Mouse (Mus musculus) limb, embryonic 13.5 days (tissue): Measurements from ENCODE around the gene Ankmy1. TPM values are rescaled to one million over a fixed set of nuclear protein-coding genes. Genes with fewer than 3 reads are reported as not detected.

ENCODE experiments used
- ATAC-seq: fragments of 200-750 bp; cut with Nextera tagmentation; 2 replicates; pipeline ENCODE4 v1.8.0; 2017; ENCODE audit warnings: low read depth, moderate number of reproducible peaks, moderate TSS enrichment; ENCODE audit not compliant: low FRiP score
- H3K27ac ChIP-seq: fragments of 300-500 bp; sonication (generic); 2 replicates; pipeline ENCODE4 v1.5.1; 2015; ENCODE audit warnings: inconsistent platforms, mild to moderate bottlenecking, moderate library complexity
- H3K27me3 ChIP-seq: fragments of 300-500 bp; sonication (generic); 2 replicates; pipeline ENCODE4 v1.6.1; 2015; ENCODE audit warnings: mild to moderate bottlenecking, inconsistent platforms
- H3K36me3 ChIP-seq: fragments of 300-500 bp; sonication (generic); 2 replicates; pipeline ENCODE4 v1.6.1; 2015; ENCODE audit warnings: inconsistent platforms, mild to moderate bottlenecking, moderate library complexity
- H3K4me1 ChIP-seq: fragments of 300-500 bp; sonication (generic); 2 replicates; pipeline ENCODE4 v1.6.1; 2015; ENCODE audit warnings: inconsistent platforms
- H3K4me2 ChIP-seq: fragments of 300-500 bp; sonication (generic); replicated peaks from 2 replicates; pipeline ENCODE4 v1.6.1; 2015; ENCODE audit warnings: inconsistent platforms, mild to moderate bottlenecking, moderate library complexity
- H3K4me3 ChIP-seq: fragments of 300-500 bp; sonication (generic); 2 replicates; pipeline ENCODE4 v1.5.1; 2015; ENCODE audit warnings: moderate library complexity, mild to moderate bottlenecking, inconsistent platforms
- H3K9ac ChIP-seq: fragments of 300-500 bp; sonication (generic); 2 replicates; pipeline ENCODE4 v1.6.1; 2015; ENCODE audit warnings: mild to moderate bottlenecking, inconsistent platforms
- H3K9me3 ChIP-seq: fragments of 300-500 bp; sonication (generic); 2 replicates; pipeline ENCODE4 v1.6.1; 2016; ENCODE audit warnings: inconsistent platforms
- WGBS: fragments of 180-500 bp; shearing (Covaris S2); methylation state at CpG from one replicate; pipeline ENCODE4 v1.1.7; 2015; 5-methylcytosine and 5-hydroxymethylcytosine counted together
- polyA plus RNA-seq: library from polyadenylated mRNA; unstranded; fragments of >200 nt; fragmentation: Nextera tagmentation; extraction: Ambion mirVana; gene quantifications from 2 replicates; pipeline ENCODE4 v1.2.1, GENCODE M21; 2015

Gene Ankmy1
- polyA plus RNA-seq, 1 experiment from 2014 or later = 0.43 TPM

DNA sequence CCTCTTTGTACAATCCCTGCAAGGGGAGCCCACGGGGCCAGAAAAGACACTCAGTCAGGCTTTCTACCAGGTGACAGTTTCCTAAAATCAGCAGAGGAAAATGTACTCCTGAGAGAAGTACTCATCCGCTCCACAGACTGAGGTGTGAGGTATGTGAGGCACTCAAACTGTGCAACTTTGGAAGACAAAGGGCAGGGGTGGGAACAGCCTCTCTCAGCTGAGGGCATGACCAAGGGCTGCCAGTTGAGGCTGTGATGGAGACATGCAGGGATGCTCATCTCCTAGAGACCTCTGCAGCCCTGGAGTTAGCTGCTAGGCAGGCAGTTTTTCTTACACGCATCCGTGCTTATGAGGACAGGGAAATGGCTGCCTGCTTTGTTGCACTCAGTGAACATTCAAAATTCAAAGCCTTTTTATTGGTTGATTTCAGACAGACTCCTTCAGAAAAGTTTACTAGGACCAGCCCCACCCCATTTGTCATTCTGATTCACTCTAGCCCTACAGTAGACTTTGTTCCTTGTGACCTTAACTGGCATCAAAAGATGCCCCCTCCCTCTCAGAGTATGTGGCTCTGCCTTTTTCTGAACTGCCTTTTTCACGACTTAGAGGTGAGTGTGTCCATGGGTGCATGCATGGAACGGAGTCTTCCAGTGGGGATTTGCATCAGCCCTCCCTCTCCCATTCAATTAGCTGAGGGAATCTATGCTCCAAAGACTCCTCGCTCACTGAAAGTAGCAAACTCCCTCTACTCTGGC lies 13.6 kb downstream of the Ankmy1 start:
- H3K9ac ChIP-seq = no peak overlapping the region
- H3K4me2 ChIP-seq = no peak overlapping the region
- 71% methylated on average over 7 of the region's 7 CpGs for WGBS
- no peak overlapping the region for H3K4me3 ChIP-seq
- no peaks in the 10 kb centered on the region for H3K4me1 ChIP-seq
- no peak for ATAC-seq
- no peak overlapping the region for H3K27ac ChIP-seq
- no peaks in the 10 kb centered on the region for H3K27me3 ChIP-seq
- no peaks in the 10 kb centered on the region for H3K9me3 ChIP-seq
- H3K36me3 ChIP-seq = no peaks in the 10 kb centered on the region

DNA sequence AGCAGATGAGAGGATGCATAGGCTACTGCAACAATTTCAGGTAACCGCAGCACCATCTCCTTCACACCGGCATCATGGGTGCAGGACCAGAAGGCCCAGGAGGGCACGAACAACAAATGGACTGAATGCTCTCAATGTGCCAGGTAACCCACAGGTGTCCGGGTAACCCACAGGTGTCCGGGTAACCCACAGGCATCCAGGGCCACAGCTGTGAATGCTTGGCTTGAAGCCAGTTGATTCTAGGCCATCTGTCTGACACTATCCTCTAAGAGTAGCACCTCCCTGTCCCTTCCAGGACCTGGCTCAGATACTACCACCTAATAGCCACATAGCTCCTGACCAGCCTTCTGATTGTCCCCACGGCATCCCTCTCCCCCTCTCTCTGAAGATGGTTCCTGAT lies 20.7 kb downstream of the Ankmy1 start:
- Histone ChIP-seq H3K4me3 (no peak overlapping the region), H3K9me3 (no peaks in the 10 kb centered on the region), H3K4me1 (no peaks in the 10 kb centered on the region), H3K27me3 (no peaks in the 10 kb centered on the region), H3K36me3 (no peaks in the 10 kb centered on the region), H3K27ac (no peak overlapping the region), H3K9ac (no peak overlapping the region), H3K4me2 (no peak overlapping the region)
- no peak for ATAC-seq
- WGBS = 86% methylated on average over 6 of the region's 6 CpGs

DNA sequence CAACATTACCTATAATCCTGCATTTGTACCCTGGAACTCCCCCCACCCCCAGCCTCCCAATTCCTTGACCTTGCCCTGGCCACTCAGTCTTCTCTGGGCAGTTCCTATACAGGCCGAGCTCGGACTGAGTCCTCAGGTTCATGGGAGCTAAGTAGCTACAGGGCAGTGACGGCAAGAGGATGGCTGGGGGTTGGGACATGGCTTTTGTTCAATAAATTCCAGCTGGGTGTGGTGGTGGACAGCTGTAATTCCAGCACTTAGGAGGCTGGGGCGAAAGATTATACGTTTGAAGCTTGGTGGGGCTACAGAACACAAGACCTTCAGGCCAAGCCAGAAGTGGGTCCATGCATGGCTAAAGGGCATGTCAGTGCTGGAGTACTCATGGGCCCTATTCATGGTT lies 22.6 kb downstream of the Ankmy1 start:
- H3K9ac ChIP-seq = no peak overlapping the region

DNA sequence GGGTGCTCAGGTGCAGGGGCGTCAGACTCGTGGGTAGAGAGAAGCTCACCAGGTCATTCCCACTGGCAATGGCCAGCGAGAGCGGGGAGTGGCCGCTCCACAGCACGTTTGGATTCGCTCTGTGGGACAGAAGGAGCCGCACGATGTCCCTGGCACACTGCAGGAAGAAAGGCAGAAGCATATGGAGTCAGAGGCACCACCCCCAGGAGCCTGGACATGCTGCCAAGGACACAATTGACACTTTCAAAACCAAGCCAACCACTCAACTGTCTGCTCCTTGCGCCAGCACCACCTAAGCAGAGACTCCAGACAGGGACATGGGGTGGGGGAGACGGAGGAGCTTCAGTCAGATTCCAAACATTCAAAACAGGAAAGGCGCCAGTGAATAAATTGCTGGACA lies 23.4 kb downstream of the Ankmy1 start:
- no peak for ATAC-seq
- Histone ChIP-seq H3K27me3 (0 out of 2 replicates have a peak, but pooled peaks cover 3% of the 10 kb centered on the region), H3K4me2 (no peak overlapping the region), H3K27ac (no peak overlapping the region), H3K9ac (no peak overlapping the region), H3K4me3 (no peak overlapping the region), H3K36me3 (no peaks in the 10 kb centered on the region), H3K9me3 (no peaks in the 10 kb centered on the region), H3K4me1 (no peaks in the 10 kb centered on the region)
- WGBS = 89% methylated on average over 12 of the region's 12 CpGs

More for the DNA sequence above, 22.6 kb downstream of the Ankmy1 start:
- H3K36me3 ChIP-seq = no peaks in the 10 kb centered on the region
- H3K4me1 ChIP-seq = no peaks in the 10 kb centered on the region
- H3K9me3 ChIP-seq = no peaks in the 10 kb centered on the region
- H3K27me3 ChIP-seq = no peaks in the 10 kb centered on the region
- no peak for ATAC-seq
- no peak overlapping the region for H3K4me3 ChIP-seq
- H3K4me2 ChIP-seq = no peak overlapping the region
- no peak overlapping the region for H3K27ac ChIP-seq
- WGBS = 66% methylated on average over 5 of the region's 5 CpGs

DNA sequence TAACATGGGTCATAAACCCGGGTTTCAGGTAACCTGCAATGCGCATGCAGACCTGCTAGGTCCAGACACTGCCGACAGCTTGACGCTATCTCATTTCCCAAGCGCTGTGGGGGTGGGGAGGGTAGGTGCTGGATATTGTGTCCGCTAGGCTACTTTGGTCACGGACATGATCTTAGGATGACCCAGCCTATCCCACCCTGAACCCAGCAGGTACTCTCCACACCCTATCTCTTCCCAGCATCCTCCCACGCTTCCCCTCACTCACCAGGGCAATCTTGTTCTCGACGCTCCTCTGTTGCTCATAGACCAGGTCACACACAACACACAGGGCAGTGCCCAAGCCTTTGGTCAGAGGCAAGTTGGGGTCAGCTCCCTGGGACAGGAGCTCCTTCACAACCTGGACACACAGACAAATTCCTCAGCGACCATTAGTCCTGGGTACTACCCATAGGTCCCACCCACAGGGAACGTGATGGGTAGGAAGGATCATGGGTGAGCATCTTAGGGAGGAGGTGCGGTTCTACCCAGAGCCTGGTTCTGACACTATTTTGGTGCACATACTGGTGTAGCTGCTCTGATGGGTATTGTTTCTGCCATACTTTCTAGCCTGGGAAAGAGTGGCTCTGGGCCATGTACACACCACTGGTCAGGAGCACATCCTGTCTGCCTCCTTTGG lies 24.5 kb downstream of the Ankmy1 start:
- Histone ChIP-seq H3K27ac (no peak overlapping the region), H3K27me3 (0 out of 2 replicates have a peak, but pooled peaks cover 3% of the 10 kb centered on the region), H3K9ac (no peak overlapping the region), H3K4me2 (no peak overlapping the region), H3K4me3 (no peak overlapping the region), H3K36me3 (no peaks in the 10 kb centered on the region), H3K9me3 (no peaks in the 10 kb centered on the region), H3K4me1 (no peaks in the 10 kb centered on the region)
- 83% methylated on average over 13 of the region's 13 CpGs for WGBS
- ATAC-seq = no peak

DNA sequence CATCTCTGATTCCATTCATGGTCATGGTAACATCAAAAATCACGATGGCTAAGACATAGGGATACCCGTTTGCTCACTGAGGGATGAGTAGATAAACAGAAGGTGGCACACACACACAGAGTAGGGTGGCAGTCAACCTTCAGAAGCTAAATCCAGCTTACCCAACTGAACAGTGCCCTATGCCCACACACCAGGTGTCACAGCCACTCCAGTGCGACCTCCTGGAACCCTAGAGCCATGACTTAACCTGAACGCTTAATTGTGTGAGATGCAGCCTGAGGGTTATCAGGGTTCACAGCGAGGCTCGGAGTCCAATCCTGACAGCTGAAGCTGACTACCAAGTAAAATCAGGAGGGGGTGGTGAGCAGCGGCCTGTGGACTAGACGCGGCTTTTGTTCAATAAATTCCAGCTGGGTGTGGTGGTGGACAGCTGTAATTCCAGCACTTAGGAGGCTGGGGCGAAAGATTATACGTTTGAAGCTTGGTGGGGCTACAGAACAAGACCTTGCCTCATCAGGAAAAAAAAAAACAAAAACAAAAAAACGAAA lies 25.2 kb downstream of the Ankmy1 start:
- no peak overlapping the region for H3K27ac ChIP-seq
- H3K4me3 ChIP-seq = no peak overlapping the region
- H3K36me3 ChIP-seq = no peaks in the 10 kb centered on the region
- H3K9me3 ChIP-seq = no peaks in the 10 kb centered on the region
- H3K27me3 ChIP-seq = 0 out of 2 replicates have a peak, but pooled peaks cover 3% of the 10 kb centered on the region
- no peak overlapping the region for H3K9ac ChIP-seq
- H3K4me1 ChIP-seq = no peaks in the 10 kb centered on the region
- no peak overlapping the region for H3K4me2 ChIP-seq
- ATAC-seq = peak; percentile 35; the same call in 1 of the 2 replicates
- WGBS = 49% methylated on average over 12 of the region's 12 CpGs

DNA sequence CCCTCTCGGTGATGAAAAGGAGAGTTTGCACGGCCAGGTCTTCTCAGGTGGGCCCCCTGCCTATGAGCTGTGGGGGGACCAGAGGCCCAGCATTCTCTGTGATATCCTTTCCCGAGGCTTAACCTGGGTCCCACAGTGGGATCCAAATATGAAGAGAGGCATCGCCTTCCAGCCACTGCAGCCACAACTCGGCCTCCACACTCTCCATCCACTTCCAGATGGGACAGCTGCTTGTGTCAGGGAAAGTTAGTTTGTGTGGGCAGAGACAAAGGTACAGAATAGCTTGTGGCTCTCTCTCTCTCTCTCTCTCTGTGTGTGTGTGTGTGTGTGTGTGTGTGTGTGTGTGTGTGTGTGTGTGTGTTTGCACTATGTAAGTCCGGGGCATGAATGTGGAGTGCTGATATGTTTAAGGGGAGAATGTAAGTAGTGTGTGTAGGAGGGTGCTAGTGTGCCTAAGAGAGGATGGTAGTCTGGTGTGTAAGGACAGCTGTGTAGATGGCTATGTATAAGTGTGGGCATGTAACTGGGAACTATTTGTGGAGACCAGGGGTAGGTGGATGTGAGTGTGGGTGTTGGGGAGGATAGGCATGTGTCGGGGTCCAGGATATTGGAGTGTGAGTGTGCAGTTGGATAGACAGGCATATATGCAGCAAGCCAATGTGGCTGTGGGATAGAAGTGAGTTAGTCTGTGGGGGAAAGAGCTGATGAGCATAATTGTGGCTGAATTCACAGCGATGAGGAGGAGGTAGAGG lies 27.2 kb downstream of the Ankmy1 start:
- ATAC-seq = no peak
- Histone ChIP-seq H3K9me3 (no peaks in the 10 kb centered on the region), H3K36me3 (no peaks in the 10 kb centered on the region), H3K27ac (no peak overlapping the region), H3K27me3 (0 out of 2 replicates have a peak, but pooled peaks cover 3% of the 10 kb centered on the region), H3K4me3 (no peak overlapping the region), H3K4me2 (no peak overlapping the region), H3K4me1 (no peaks in the 10 kb centered on the region), H3K9ac (no peak overlapping the region)
- WGBS = 78% methylated on average over 8 of the region's 8 CpGs

DNA sequence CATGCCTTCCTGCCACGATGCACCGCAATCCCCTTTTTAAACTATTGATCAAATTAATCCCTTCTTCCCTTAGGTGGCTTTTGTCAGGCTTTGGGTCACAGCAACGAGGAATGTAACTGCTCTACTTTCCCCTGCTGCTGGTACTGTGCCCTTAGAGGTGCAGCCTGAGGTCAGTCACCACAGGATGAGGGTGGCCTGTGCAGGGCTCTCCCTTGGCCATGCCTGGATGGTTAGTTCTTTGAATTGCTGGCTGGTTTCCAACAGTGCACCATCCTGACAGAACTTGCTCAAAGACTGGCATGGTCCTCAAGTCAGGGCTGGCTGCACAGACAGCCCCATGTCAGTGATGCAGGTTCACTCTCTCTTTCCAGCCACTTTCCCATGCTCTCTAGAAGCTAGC lies 28.7 kb downstream of the Ankmy1 start:
- H3K27ac ChIP-seq = no peak overlapping the region
- no peaks in the 10 kb centered on the region for H3K36me3 ChIP-seq
- 0 out of 2 replicates have a peak, but pooled peaks cover 3% of the 10 kb centered on the region for H3K27me3 ChIP-seq
- no peak overlapping the region for H3K9ac ChIP-seq
- no peaks in the 10 kb centered on the region for H3K4me1 ChIP-seq
- 92% methylated on average over 3 of the region's 3 CpGs for WGBS
- no peak overlapping the region for H3K4me3 ChIP-seq
- H3K9me3 ChIP-seq = no peaks in the 10 kb centered on the region
- no peak for ATAC-seq
- H3K4me2 ChIP-seq = no peak overlapping the region

DNA sequence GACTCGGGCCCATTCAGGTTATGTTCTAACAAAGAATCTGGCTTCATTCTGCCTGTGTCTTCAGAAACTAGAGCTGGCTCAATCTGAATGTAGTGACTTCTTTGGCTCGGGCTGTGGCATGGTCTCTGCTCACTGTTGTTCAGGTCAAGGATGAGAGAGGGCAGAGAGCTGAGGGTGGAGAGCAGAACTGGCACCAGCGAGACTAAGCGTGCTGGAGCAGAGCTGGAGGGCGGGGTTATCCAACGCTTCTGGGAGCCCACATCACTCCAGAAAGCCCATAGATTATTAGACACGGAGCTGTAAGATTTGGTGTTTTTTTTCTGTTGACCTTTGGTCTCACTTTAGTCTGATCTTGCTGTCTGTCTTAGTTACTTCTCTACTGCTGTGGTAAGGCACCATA lies 30.0 kb downstream of the Ankmy1 start:
- no peaks in the 10 kb centered on the region for H3K4me1 ChIP-seq
- no peak overlapping the region for H3K4me3 ChIP-seq
- no peaks in the 10 kb centered on the region for H3K36me3 ChIP-seq
- WGBS = 85% methylated on average over 7 of the region's 7 CpGs
- ATAC-seq = no peak
- no peak overlapping the region for H3K9ac ChIP-seq
- H3K27me3 ChIP-seq = 0 out of 2 replicates have a peak, but pooled peaks cover 3% of the 10 kb centered on the region
- H3K27ac ChIP-seq = no peak overlapping the region
- no peaks in the 10 kb centered on the region for H3K9me3 ChIP-seq
- no peak overlapping the region for H3K4me2 ChIP-seq

DNA sequence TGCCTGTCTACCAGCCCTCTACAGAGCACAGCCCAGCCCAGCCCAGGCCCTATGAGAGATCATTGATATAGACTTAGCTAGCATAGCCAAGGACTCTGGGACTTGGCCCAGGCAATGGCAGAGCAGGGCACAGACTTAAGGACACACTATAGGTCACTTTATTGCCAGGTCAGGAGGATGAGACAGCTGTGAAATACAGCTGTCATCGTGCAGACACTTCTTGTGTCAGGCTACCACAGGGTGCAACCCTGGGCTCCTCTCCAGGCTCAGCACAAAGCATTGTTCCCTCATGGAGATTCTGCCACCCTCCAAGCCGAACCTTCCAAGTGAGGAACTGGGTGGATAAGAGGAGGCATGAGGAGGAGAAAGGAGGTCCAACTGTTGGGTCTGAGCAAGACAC lies 32.7 kb downstream of the Ankmy1 start:
- Histone ChIP-seq H3K4me3 (no peak overlapping the region), H3K4me1 (0 out of 2 replicates have a peak, but pooled peaks cover 3% of the 10 kb centered on the region), H3K4me2 (no peak overlapping the region), H3K9me3 (no peaks in the 10 kb centered on the region), H3K9ac (no peak overlapping the region), H3K36me3 (no peaks in the 10 kb centered on the region), H3K27ac (no peak overlapping the region), H3K27me3 (0 out of 2 replicates have a peak, but pooled peaks cover 3% of the 10 kb centered on the region)
- WGBS = 80% methylated on average over 2 of the region's 2 CpGs
- no peak for ATAC-seq

DNA sequence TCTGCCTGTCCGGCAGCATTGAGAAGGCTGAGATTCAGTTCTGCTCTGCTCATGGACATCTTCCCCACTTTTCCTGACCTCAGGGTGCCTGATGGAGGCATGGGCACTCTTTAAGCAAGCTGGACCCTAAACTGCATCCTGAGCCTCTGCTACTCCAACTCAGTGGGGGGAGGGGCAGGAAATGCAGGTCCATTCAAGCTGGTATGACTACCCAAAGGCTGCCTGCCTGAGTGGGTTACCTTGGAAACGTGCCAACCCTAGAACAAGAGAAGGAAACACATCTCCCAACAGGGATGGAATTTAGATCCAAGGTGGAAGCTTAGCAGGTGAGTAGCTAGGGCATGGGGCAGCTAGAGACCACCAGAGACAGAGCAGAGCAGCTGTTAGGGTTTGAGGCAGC lies 36.5 kb downstream of the Ankmy1 start:
- H3K27me3 ChIP-seq = no peaks in the 10 kb centered on the region
- ATAC-seq = no peak
- WGBS = 66% methylated on average over 2 of the region's 2 CpGs

DNA sequence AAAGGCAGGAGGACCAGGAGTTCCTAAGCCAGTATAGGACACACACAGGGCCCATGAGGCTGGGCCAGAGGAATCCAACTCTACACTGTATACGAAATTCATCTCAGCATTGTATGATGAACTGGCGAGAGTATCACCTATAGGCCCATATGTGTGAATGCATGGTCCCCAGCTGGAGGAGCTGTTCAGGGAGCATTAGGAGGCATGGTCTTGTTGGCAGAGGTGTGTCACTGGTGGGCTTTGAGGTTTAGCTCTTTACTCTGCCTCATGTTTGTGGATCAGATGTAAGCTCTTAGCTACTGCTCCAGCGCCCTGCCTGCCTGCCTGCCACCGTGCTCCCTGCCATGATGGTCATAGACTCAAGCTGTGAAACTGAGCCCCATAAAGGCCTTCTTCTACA lies 39.4 kb downstream of the Ankmy1 start:
- 81% methylated on average over 4 of the region's 4 CpGs for WGBS

More for the DNA sequence above, 36.5 kb downstream of the Ankmy1 start:
- no peak overlapping the region for H3K27ac ChIP-seq
- H3K36me3 ChIP-seq = no peaks in the 10 kb centered on the region
- no peak overlapping the region for H3K4me2 ChIP-seq
- no peaks in the 10 kb centered on the region for H3K9me3 ChIP-seq
- no peak overlapping the region for H3K4me3 ChIP-seq
- no peak overlapping the region for H3K9ac ChIP-seq
- 0 out of 2 replicates have a peak, but pooled peaks cover 3% of the 10 kb centered on the region for H3K4me1 ChIP-seq

More for the DNA sequence above, 39.4 kb downstream of the Ankmy1 start:
- Histone ChIP-seq H3K4me3 (no peak overlapping the region), H3K36me3 (peaks cover 16% of the 10 kb centered on the region), H3K27me3 (no peaks in the 10 kb centered on the region), H3K4me2 (no peak overlapping the region), H3K9me3 (no peaks in the 10 kb centered on the region), H3K27ac (no peak overlapping the region), H3K9ac (no peak overlapping the region), H3K4me1 (0 out of 2 replicates have a peak, but pooled peaks cover 3% of the 10 kb centered on the region)
- no peak for ATAC-seq
